Mouse (Mus musculus): ENCODE measurements around the gene Ap1m1.

Ap1m1 gene

GRCm38 (mm10) chr8:72260585-72260984 lies 20.8 kb downstream of the Ap1m1 start:
- DNase-seq: no peak

- DNase-seq: peak; percentile 75
Observed at GRCm38 (mm10) chr8:72261019-72261418, 21.2 kb downstream of the Ap1m1 start.

- DNase-seq: no peak
Observed at GRCm38 (mm10) chr8:72261431-72261830, 21.6 kb downstream of the Ap1m1 start.

GRCm38 (mm10) chr8:72261872-72262271 lies 22.1 kb downstream of the Ap1m1 start:
- peak; percentile 61 for DNase-seq

GRCm38 (mm10) chr8:72262756-72263155 lies 22.9 kb downstream of the Ap1m1 start:
- no peak for DNase-seq

- DNase-seq: no peak
Observed at GRCm38 (mm10) chr8:72263451-72263850, 23.6 kb downstream of the Ap1m1 start.

GRCm38 (mm10) chr8:72265342-72265741 lies 25.5 kb downstream of the Ap1m1 start:
- DNase-seq: peak; percentile 60

- no peak for DNase-seq
Observed at GRCm38 (mm10) chr8:72266671-72267070, 26.9 kb downstream of the Ap1m1 start.

- DNase-seq: no peak
Observed at GRCm38 (mm10) chr8:72267106-72267505, 27.3 kb downstream of the Ap1m1 start.

GRCm38 (mm10) chr8:72268356-72268755 lies 28.5 kb downstream of the Ap1m1 start:
- peak; percentile 84 for DNase-seq

- no peak for DNase-seq
Observed at GRCm38 (mm10) chr8:72270606-72271005, 30.8 kb downstream of the Ap1m1 start.

- DNase-seq: no peak
Observed at GRCm38 (mm10) chr8:72271051-72271660, 31.3 kb downstream of the Ap1m1 start.

- no peak for DNase-seq
Observed at GRCm38 (mm10) chr8:72271691-72272090, 31.9 kb downstream of the Ap1m1 start.

- DNase-seq: peak; percentile 82
Observed at GRCm38 (mm10) chr8:72272361-72272760, 32.5 kb downstream of the Ap1m1 start.

- DNase-seq: no peak
Observed at GRCm38 (mm10) chr8:72273111-72273770, 33.4 kb downstream of the Ap1m1 start.

- no peak for DNase-seq
Observed at GRCm38 (mm10) chr8:72273807-72274206, 34.0 kb downstream of the Ap1m1 start.

GRCm38 (mm10) chr8:72277244-72277643 lies 37.4 kb downstream of the Ap1m1 start:
- no peak for DNase-seq

GRCm38 (mm10) chr8:72279151-72279550 lies 39.3 kb downstream of the Ap1m1 start:
- no peak for DNase-seq

- DNase-seq: peak; percentile 83
Observed at GRCm38 (mm10) chr8:72281634-72282033, 41.8 kb downstream of the Ap1m1 start.

- DNase-seq: no peak
Observed at GRCm38 (mm10) chr8:72285285-72285684, 45.5 kb downstream of the Ap1m1 start.

- DNase-seq: no peak
Observed at GRCm38 (mm10) chr8:72289051-72289450, 49.2 kb downstream of the Ap1m1 start.

GRCm38 (mm10) chr8:72291104-72291503 lies 51.3 kb downstream of the Ap1m1 start:
- DNase-seq: no peak

GRCm38 (mm10) chr8:72293309-72293708 lies 53.5 kb downstream of the Ap1m1 start:
- DNase-seq: no peak

GRCm38 (mm10) chr8:72295125-72295524 lies 55.3 kb downstream of the Ap1m1 start:
- DNase-seq: no peak

- peak; percentile 90 for DNase-seq
Observed at GRCm38 (mm10) chr8:72295679-72296078, 55.9 kb downstream of the Ap1m1 start.
